Mouse (Mus musculus) forebrain, embryonic 14.5 days (tissue): ENCODE results near the gene Ttpal. TPM values are rescaled to one million over a fixed set of nuclear protein-coding genes. Genes with fewer than 3 reads are reported as not detected.

Experiments used
- ATAC-seq: fragments of 200-750 bp; cut with Nextera tagmentation; 2 replicates; pipeline ENCODE4 v1.8.0; 2017; ENCODE audit warnings: mild to moderate bottlenecking, moderate library complexity
- DNase-seq: peaks from one replicate; pipeline ENCODE4 v3.0.0-alpha.2; 2015; ENCODE audit warnings: low spot score
- H3K27ac ChIP-seq: fragments of 300-500 bp; sonication (generic); 2 replicates; pipeline ENCODE4 v1.5.1; 2014; ENCODE audit warnings: low read depth, mild to moderate bottlenecking, control low read depth, low read length, moderate library complexity
- H3K27me3 ChIP-seq: fragments of 300-500 bp; sonication (generic); replicated peaks from 2 replicates; pipeline ENCODE4 v1.6.1; 2014; ENCODE audit warnings: low read length, control low read depth, mixed read lengths; ENCODE audit not compliant: control insufficient read depth, insufficient read depth
- H3K36me3 ChIP-seq: fragments of 300-500 bp; sonication (generic); 2 replicates; pipeline ENCODE4 v1.6.1; 2014; ENCODE audit warnings: low read length, control low read depth; ENCODE audit not compliant: control insufficient read depth, insufficient read depth
- H3K4me1 ChIP-seq: fragments of 300-500 bp; sonication (generic); 2 replicates; pipeline ENCODE4 v1.6.1; 2014; ENCODE audit warnings: antibody characterized with exemption, low read length, control low read depth; ENCODE audit not compliant: control insufficient read depth, insufficient read depth
- H3K4me2 ChIP-seq: fragments of 300-500 bp; sonication (generic); 2 replicates; pipeline ENCODE4 v1.6.1; 2014; ENCODE audit warnings: mild to moderate bottlenecking, control low read depth, low read length
- H3K4me3 ChIP-seq: fragments of 300-500 bp; sonication (generic); 2 replicates; pipeline ENCODE4 v1.5.1; 2014; ENCODE audit warnings: low read depth, low read length, control low read depth
- H3K9ac ChIP-seq: fragments of 300-500 bp; sonication (generic); 2 replicates; pipeline ENCODE4 v1.6.1; 2014; ENCODE audit warnings: mild to moderate bottlenecking, low read length, control low read depth, moderate library complexity
- H3K9me3 ChIP-seq: fragments of 300-500 bp; sonication (generic); replicated peaks from 2 replicates; pipeline ENCODE4 v1.6.1; 2016; ENCODE audit warnings: low read length, control low read depth, mixed read lengths; ENCODE audit not compliant: control insufficient read depth
- WGBS: fragments of 180-500 bp; shearing (Covaris S2); extraction: QIAGEN DNeasy Blood & Tissue Kit; methylation state at CpG from one replicate; pipeline ENCODE4 v1.1.7; 2014; 5-methylcytosine and 5-hydroxymethylcytosine counted together
- polyA plus RNA-seq: library from polyadenylated mRNA; unstranded; fragments of >200 nt; fragmentation: Nextera tagmentation; extraction: Ambion mirVana; gene quantifications from 2 replicates; pipeline ENCODE4 v1.2.1, GENCODE M21; 2014

Gene Ttpal
- polyA plus RNA-seq, 1 experiment from 2014 or later: 46.7 TPM

DNA sequence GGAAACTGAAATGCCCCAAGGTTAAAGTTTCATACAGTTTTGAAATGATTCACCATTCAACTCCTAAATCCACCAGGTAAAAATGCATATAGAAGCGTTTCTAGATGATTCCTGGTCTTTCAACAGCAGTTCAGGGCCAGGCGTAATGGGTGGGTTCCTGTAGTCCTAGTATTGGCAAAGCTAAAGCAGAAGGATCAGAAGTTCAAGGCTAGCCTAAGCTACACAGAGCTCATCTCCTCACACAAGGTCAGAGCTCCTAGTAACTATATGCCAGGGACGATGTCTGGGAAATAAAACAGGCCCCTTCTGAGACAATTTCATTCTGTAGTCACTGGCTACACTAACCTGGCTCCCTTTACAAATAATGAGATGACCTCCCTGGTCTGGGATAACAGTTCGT lies 29.1 kb downstream of the Ttpal start:
- Histone ChIP-seq H3K4me1 (no peaks in the 10 kb centered on the region), H3K27me3 (no peaks in the 10 kb centered on the region), H3K9me3 (no peaks in the 10 kb centered on the region), H3K36me3 (peaks cover 82% of the 10 kb centered on the region), H3K4me2 (no peak overlapping the region), H3K4me3 (no peak overlapping the region), H3K9ac (no peak overlapping the region), H3K27ac (no peak overlapping the region)
- DNase-seq: no peak
- WGBS: 92% methylated on average over 4 of the region's 4 CpGs
- ATAC-seq: no peak

DNA sequence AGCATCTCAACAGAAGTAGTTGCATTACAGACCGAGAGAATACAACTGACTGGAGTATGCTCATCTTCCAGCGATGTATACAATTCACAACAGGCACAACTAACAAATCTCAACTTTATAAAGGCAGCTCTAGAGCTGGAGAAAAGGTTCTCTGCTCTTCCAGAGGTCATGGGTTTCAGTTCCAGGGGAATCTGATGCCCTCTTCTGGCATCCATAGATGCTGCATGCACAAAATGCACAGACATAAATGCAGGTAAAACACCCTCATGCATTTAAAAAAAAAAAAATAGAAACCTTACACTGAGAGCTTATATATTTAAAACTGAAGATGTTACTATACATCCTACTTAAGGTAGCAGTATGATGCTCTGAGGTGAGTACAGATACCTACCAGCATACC lies 29.6 kb downstream of the Ttpal start:
- H3K27me3 ChIP-seq: no peaks in the 10 kb centered on the region
- WGBS: 94% methylated on average over 2 of the region's 2 CpGs
- no peak overlapping the region for H3K4me3 ChIP-seq
- ATAC-seq (no peak), DNase-seq (no peak)
- no peaks in the 10 kb centered on the region for H3K9me3 ChIP-seq
- no peak overlapping the region for H3K27ac ChIP-seq
- peaks cover 78% of the 10 kb centered on the region for H3K36me3 ChIP-seq
- no peak overlapping the region for H3K9ac ChIP-seq
- no peaks in the 10 kb centered on the region for H3K4me1 ChIP-seq
- no peak overlapping the region for H3K4me2 ChIP-seq

DNA sequence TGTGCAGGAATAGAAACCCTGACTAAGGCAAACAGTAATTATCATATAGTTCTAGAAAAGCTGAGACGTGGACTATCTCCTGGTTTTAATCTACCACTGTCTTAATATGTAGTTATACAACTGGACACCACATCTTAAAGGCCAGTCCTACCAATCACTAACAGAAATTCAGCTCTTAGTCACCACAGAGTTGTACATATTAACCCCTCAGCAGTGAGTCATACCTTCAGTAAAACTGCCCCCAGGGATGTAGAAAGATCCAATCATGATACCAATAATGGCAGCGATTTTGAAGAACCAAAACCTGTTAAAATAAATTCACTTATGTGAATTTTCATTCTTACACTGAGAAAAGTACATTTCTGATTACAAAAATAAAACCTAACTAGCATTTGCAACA lies 32.1 kb downstream of the Ttpal start:
- no peak for ATAC-seq
- peaks cover 62% of the 10 kb centered on the region for H3K36me3 ChIP-seq

DNA sequence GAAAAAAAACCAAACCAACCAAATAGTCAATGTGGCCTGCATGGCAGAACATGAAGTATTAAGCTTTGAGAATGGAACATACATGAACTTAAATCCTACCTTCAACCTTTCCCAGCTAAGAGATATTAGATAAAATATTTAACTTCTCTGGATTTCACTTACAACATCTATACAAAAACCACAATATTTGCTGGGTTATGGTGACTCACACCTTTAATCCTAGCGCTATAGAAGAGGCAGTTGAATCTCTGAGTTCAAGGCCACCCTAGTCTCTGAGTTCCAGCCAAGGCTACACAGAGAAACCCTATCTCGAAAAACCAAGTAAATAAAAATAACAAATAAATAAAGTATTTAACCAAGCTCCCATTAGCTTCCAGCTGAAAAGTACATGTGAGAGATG lies 33.9 kb downstream of the Ttpal start:
- Histone ChIP-seq H3K27me3 (no peaks in the 10 kb centered on the region), H3K4me3 (no peak overlapping the region), H3K9ac (no peak overlapping the region), H3K4me1 (no peaks in the 10 kb centered on the region), H3K4me2 (no peak overlapping the region), H3K36me3 (peaks cover 45% of the 10 kb centered on the region), H3K27ac (no peak overlapping the region), H3K9me3 (no peaks in the 10 kb centered on the region)
- ATAC-seq (no peak), DNase-seq (no peak)
- WGBS: 91% methylated on average over 2 of the region's 2 CpGs

More for the DNA sequence above, 32.1 kb downstream of the Ttpal start:
- Histone ChIP-seq H3K4me3 (no peak overlapping the region), H3K9me3 (no peaks in the 10 kb centered on the region), H3K27ac (no peak overlapping the region), H3K4me2 (no peak overlapping the region), H3K4me1 (no peaks in the 10 kb centered on the region), H3K9ac (no peak overlapping the region), H3K27me3 (no peaks in the 10 kb centered on the region)
- 92% methylated on average over 2 of the region's 2 CpGs for WGBS
- DNase-seq: no peak

DNA sequence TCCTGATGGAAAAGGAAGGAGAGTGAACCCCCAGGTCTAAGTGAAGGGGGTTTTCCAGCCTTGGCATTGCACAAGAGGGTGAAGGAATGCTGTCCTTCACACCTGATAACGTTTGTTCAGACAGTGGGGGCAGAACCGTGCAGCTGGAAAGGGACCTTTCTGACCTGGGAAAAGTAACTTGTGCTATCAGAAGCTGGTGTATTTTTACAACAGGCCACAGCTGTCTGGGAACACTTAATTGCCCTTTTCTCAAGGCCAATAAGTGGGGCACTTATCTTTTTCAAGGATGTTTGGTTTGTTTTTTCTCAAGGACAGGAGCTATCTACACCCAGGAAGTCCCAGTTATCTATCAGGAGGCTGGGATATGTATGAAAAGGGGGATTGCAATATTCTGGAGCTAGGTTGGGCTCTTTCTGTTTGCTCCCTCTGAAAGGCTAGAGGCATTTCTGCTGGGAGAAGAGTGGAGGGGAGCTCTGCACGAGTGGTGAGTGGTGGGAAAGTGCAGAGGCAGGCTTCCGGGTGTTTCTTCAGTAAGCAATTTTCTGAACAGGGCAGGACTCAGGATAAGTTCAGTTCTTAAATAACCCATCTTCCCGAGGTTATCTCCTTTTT lies 35.6 kb downstream of the Ttpal start:
- Histone ChIP-seq H3K4me1 (0 out of 2 replicates have a peak, but pooled peaks cover 4% of the 10 kb centered on the region), H3K27ac (no peak overlapping the region), H3K27me3 (no peaks in the 10 kb centered on the region), H3K9me3 (no peaks in the 10 kb centered on the region), H3K36me3 (peaks cover 29% of the 10 kb centered on the region), H3K4me3 (no peak overlapping the region), H3K9ac (no peak overlapping the region), H3K4me2 (no peak overlapping the region)
- DNase-seq: no peak
- 80% methylated on average over 5 of the region's 5 CpGs for WGBS
- no peak for ATAC-seq

DNA sequence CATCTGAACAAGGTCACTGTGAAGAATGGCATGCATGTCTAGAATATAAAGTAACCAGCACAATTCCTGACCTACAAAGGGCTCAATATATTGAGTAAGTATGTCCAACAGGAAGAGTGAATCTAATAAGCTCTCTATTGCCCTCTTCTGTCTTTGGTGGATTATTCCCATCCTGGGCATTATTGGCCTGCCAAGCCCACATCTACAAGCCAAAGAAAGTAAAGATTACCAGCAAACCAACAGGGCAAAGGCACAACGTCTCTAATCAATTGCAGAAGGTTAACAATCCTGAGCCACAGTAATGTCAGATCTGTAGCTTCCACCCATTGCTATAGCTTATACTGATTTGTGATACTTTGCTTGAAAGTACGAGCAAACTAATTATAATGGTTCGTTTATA lies 38.4 kb downstream of the Ttpal start:
- no peaks in the 10 kb centered on the region for H3K9me3 ChIP-seq
- H3K4me3 ChIP-seq: no peak overlapping the region
- WGBS: 54% methylated on average over 3 of the region's 3 CpGs
- no peak overlapping the region for H3K27ac ChIP-seq
- DNase-seq: no peak
- no peak overlapping the region for H3K4me2 ChIP-seq
- H3K4me1 ChIP-seq: peaks cover 12% of the 10 kb centered on the region; the same call in 1 of the 2 replicates
- H3K27me3 ChIP-seq: no peaks in the 10 kb centered on the region
- ATAC-seq: no peak
- H3K36me3 ChIP-seq: peaks cover 14% of the 10 kb centered on the region
- H3K9ac ChIP-seq: no peak overlapping the region

DNA sequence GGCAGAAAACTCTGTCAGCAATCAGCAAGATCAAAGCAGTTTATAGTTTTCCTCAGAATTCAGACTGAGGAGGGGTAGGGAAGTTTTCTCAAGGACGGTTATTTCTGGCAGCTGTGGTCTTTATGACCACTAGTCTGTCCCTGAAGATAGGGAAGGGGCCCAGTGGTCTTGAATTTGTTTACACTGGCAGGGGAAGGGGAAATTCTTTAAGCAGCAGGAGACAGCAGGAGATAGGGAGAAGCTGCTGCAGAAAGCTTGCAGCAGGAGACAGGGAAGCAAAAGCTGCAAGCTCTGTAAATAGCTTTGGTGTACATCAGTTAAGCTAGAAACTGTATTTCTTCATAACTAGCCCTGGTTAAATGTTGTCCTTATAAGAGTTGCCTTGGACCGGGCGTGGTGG lies 39.6 kb downstream of the Ttpal start:
- WGBS: 93% methylated on average over 3 of the region's 3 CpGs
- no peak for ATAC-seq
- Histone ChIP-seq H3K4me3 (no peak overlapping the region), H3K9me3 (no peaks in the 10 kb centered on the region), H3K27ac (no peak overlapping the region), H3K4me1 (peaks cover 12% of the 10 kb centered on the region; the same call in 1 of the 2 replicates), H3K4me2 (no peak overlapping the region), H3K9ac (no peak overlapping the region), H3K27me3 (no peaks in the 10 kb centered on the region), H3K36me3 (peaks cover 7% of the 10 kb centered on the region; the same call in 1 of the 2 replicates)
- DNase-seq: no peak

DNA sequence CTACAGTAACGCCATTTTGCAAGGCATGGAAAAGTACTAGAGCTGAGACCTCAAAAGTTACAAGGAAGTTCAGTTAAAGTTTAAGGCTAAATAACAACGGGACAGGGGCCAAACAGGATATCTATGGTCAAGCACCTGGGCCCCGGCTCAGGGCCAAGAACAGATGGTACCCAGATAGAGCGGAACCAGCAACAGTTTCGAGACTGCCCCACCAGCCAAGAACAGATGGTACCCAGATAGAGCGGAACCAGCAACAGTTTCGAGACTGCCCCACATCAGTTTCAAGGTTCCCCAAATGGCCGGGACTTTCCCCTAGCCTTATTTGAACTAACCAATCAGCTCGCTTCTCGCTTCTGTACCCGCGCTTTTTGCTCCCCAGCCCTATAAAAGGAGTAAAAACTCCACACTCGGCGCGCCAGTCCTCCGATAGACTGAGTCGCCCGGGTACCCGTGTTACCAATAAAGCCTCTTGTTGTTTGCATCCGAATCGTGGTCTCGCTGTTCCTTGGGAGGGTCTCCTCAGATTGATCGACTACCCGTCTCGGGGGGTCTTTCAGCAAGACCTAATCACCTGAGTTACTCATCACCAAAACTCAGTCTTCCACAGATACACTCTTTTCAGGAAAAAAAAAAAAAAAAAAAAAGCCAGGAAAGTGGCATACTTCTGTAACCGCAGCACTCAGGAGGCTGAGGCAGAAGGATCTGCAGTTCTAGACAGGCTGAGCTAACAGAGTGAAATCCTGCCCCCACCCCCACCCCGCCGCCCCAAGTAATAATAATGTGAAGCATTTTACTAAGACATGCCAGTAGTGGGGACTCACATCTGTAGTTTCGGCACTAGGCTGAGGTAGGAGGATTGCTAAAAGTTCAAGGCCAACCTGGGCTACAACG lies 40.8 kb downstream of the Ttpal start:
- Histone ChIP-seq H3K9me3 (no peaks in the 10 kb centered on the region), H3K9ac (no peak overlapping the region), H3K36me3 (0 out of 2 replicates have a peak, but pooled peaks cover 4% of the 10 kb centered on the region), H3K4me2 (peak overlapping the region; percentile 55), H3K27ac (no peak overlapping the region), H3K4me3 (no peak overlapping the region), H3K4me1 (peaks cover 12% of the 10 kb centered on the region; the same call in 1 of the 2 replicates), H3K27me3 (no peaks in the 10 kb centered on the region)
- ATAC-seq (no peak), DNase-seq (no peak)
- WGBS: 93% methylated on average over 30 of the region's 30 CpGs

DNA sequence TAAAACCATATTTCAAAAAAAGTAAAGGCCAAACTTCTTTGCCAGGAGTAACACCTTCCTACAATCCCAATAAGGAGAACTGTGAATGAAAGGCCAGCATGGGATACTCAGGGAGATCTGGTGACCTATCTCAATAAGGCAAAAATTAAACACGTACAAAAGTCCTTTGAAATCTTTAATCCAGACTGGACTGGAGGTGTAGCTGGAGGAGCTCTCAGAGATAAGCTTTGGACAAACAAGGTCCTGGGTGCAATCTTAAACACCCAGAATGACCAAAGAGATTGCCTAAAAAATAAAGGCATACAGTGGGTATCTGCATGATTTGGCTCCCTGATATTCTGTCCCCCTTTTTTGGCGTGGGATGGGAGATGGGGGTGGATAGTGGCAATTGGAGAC lies 41.5 kb downstream of the Ttpal start:
- no peaks in the 10 kb centered on the region for H3K9me3 ChIP-seq
- peak overlapping the region; percentile 93 for H3K4me3 ChIP-seq
- WGBS: 86% methylated on average over 2 of the region's 2 CpGs

More for the DNA sequence above, 41.5 kb downstream of the Ttpal start:
- H3K36me3 ChIP-seq: 0 out of 2 replicates have a peak, but pooled peaks cover 2% of the 10 kb centered on the region
- DNase-seq: no peak
- no peaks in the 10 kb centered on the region for H3K27me3 ChIP-seq
- peak overlapping the region; percentile 55 for H3K4me2 ChIP-seq
- peak overlapping the region; percentile 95; the same call in 1 of the 2 replicates for H3K9ac ChIP-seq
- no peak for ATAC-seq
- peaks cover 12% of the 10 kb centered on the region; the same call in 1 of the 2 replicates for H3K4me1 ChIP-seq
- no peak overlapping the region; the same call in 1 of the 2 replicates for H3K27ac ChIP-seq
